Mouse (Mus musculus) CH12.LX (cell line): ENCODE data around the gene Dnaja3. TPM values are rescaled to one million over a fixed set of nuclear protein-coding genes. Genes with fewer than 3 reads are reported as not detected.

Experiments used
- DNase-seq: peaks from one replicate; pipeline ENCODE4 v3.0.0-alpha.2; 2013; ENCODE audit errors: extremely low read depth
- H3K27ac ChIP-seq: 2 replicates; pipeline ENCODE4 v1.5.1; 2012; ENCODE audit warnings: low read depth, mild to moderate bottlenecking, control low read depth, moderate library complexity; ENCODE audit not compliant: insufficient read depth
- H3K27me3 ChIP-seq: replicated peaks from 2 replicates; pipeline ENCODE3; 2012; ENCODE audit warnings: inconsistent platforms
- H3K36me3 ChIP-seq, 2 experiments: replicated peaks in 1 of 2; 2 replicates each; pipeline versions ENCODE3 to v1.6.1; 2012; ENCODE audit warnings: inconsistent platforms in 1 of 2, low read length in 1 of 2, mild to moderate bottlenecking in 1 of 2, mixed read lengths in 1 of 2, moderate library complexity in 1 of 2; ENCODE audit not compliant: control insufficient read depth in 1 of 2, insufficient read depth in 1 of 2
- H3K4me1 ChIP-seq, 2 experiments: 2 replicates each; pipeline ENCODE4 v1.6.1; 2012; ENCODE audit warnings: inconsistent platforms in 1 of 2, moderate library complexity in 1 of 2; ENCODE audit not compliant: insufficient read depth in 2 of 2, control insufficient read depth in 1 of 2
- H3K4me2 ChIP-seq: 2 replicates; pipeline ENCODE4 v1.6.1; 2012; ENCODE audit warnings: low read depth, mild to moderate bottlenecking, control low read depth; ENCODE audit not compliant: poor library complexity, insufficient read depth, severe bottlenecking
- H3K4me3 ChIP-seq, 3 experiments: fragments of 150-350 bp in 1 of 3; sonication (generic) in 1 of 3; replicated peaks in 1 of 3; 2 replicates each; pipeline versions ENCODE3 to v1.5.1; 2011 to 2012; ENCODE audit warnings: low read depth in 2 of 3, low read length in 2 of 3, mild to moderate bottlenecking in 2 of 3, moderate library complexity in 2 of 3, control low read depth in 1 of 3, improper control_type of control experiment in 1 of 3, inconsistent platforms in 1 of 3, mixed read lengths in 1 of 3; ENCODE audit not compliant: poor library complexity in 1 of 3
- H3K79me2 ChIP-seq: replicated peaks from 2 replicates; pipeline ENCODE4 v1.6.1; 2012; ENCODE audit warnings: mild to moderate bottlenecking, moderate library complexity; ENCODE audit not compliant: control insufficient read depth, poor library complexity, insufficient read depth, severe bottlenecking; ENCODE audit errors: extremely low read depth
- H3K9ac ChIP-seq: 2 replicates; pipeline ENCODE4 v1.6.1; 2012; ENCODE audit warnings: low read depth, mild to moderate bottlenecking, control low read depth, moderate library complexity; ENCODE audit not compliant: insufficient read depth
- H3K9me3 ChIP-seq: replicated peaks from 2 replicates; pipeline ENCODE3; 2012; ENCODE audit warnings: low read length, inconsistent platforms, mixed read lengths
- CTCF ChIP-seq, 2 experiments: IDR thresholded peaks in 1 of 2; conservative IDR thresholded peaks in 1 of 2; 2 replicates each; pipeline ENCODE4 v1.5.1; 2011 to 2012; ENCODE audit warnings: low read depth in 2 of 2, low read length in 2 of 2, improper control_type of control experiment in 1 of 2, inconsistent platforms in 1 of 2, mild to moderate bottlenecking in 1 of 2, moderate library complexity in 1 of 2
- JUND ChIP-seq: conservative IDR thresholded peaks from 2 replicates; pipeline ENCODE4 v1.6.1; 2011; ENCODE audit warnings: low read depth, low read length, improper control_type of control experiment
- KAT2A ChIP-seq: IDR thresholded peaks from 2 replicates; pipeline ENCODE4 v1.6.1; 2012; ENCODE audit warnings: low read length, improper control_type of control experiment, inconsistent platforms; ENCODE audit not compliant: insufficient replicate concordance
- MXI1 ChIP-seq: IDR thresholded peaks from 2 replicates; pipeline ENCODE4 v1.6.1; 2011; ENCODE audit warnings: mild to moderate bottlenecking, low read depth, low read length, improper control_type of control experiment
- MYC ChIP-seq: IDR thresholded peaks from 2 replicates; pipeline ENCODE4 v1.6.1; 2011; ENCODE audit warnings: low read depth, mild to moderate bottlenecking, improper control_type of control experiment, low read length
- TBP ChIP-seq: conservative IDR thresholded peaks from 2 replicates; pipeline ENCODE4 v1.6.1; 2011; ENCODE audit warnings: low read depth, low read length, improper control_type of control experiment
- TCF12 ChIP-seq: IDR thresholded peaks from 2 replicates; pipeline ENCODE4 v1.6.1; 2014; ENCODE audit warnings: low read depth, mild to moderate bottlenecking, inconsistent platforms, low read length, improper control_type of control experiment
- ZC3H11A ChIP-seq: IDR thresholded peaks from 2 replicates; pipeline ENCODE4 v1.6.1; 2012; ENCODE audit warnings: low read depth, mild to moderate bottlenecking, inconsistent platforms, low read length, improper control_type of control experiment
- ZKSCAN1 ChIP-seq: IDR thresholded peaks from 2 replicates; pipeline ENCODE4 v1.6.1; 2012; ENCODE audit warnings: low read depth, inconsistent platforms, low read length, improper control_type of control experiment, borderline replicate concordance
- ZMIZ1 ChIP-seq: IDR thresholded peaks from 2 replicates; pipeline ENCODE4 v1.6.1; 2012; ENCODE audit warnings: low read depth, mild to moderate bottlenecking, inconsistent platforms, low read length, improper control_type of control experiment
- ZNF384 ChIP-seq: IDR thresholded peaks from 2 replicates; pipeline ENCODE4 v1.6.1; 2012; ENCODE audit warnings: low read depth, low read length, improper control_type of control experiment, inconsistent platforms
- dilution Hi-C: fragments of 300-500 bp; cut with MboI; formaldehyde crosslinking; loops from 2 replicates; pipeline ENCODE4 v1.14.3; 2020; ENCODE audit warnings: low sequenced_read_pairs; ENCODE audit not compliant: extremely low pct_unique_long_range_greater_than_20kb, extremely low pct_ligation_motif_present
- in situ Hi-C: fragments of 300-500 bp; cut with MboI; formaldehyde crosslinking; loops from 3 replicates; pipeline ENCODE4 v1.14.3; 2019; ENCODE audit warnings: low sequenced_read_pairs, low pct_ligation_motif_present, low pct_unique_long_range_greater_than_20kb, mixed read lengths
- polyA plus RNA-seq: library from polyadenylated mRNA; unstranded; fragments of >175 nt; gene quantifications from 2 replicates; pipeline ENCODE4 v1.2.1, GENCODE M21; 2012; ENCODE audit warnings: low read depth; ENCODE audit not compliant: insufficient read length
- total RNA-seq, 2 experiments: library from RNA; depleted of rRNA; stranded (reverse); fragments of 300-350 nt in 1 of 2; fragments of >200 nt in 1 of 2; gene quantifications; 2 replicates each; pipeline ENCODE4 v1.2.3; 2012 to 2014

Gene Dnaja3
- total and polyA plus RNA-seq, 3 experiments: 56.6 to 85.3 (median 80.4) TPM

DNA sequence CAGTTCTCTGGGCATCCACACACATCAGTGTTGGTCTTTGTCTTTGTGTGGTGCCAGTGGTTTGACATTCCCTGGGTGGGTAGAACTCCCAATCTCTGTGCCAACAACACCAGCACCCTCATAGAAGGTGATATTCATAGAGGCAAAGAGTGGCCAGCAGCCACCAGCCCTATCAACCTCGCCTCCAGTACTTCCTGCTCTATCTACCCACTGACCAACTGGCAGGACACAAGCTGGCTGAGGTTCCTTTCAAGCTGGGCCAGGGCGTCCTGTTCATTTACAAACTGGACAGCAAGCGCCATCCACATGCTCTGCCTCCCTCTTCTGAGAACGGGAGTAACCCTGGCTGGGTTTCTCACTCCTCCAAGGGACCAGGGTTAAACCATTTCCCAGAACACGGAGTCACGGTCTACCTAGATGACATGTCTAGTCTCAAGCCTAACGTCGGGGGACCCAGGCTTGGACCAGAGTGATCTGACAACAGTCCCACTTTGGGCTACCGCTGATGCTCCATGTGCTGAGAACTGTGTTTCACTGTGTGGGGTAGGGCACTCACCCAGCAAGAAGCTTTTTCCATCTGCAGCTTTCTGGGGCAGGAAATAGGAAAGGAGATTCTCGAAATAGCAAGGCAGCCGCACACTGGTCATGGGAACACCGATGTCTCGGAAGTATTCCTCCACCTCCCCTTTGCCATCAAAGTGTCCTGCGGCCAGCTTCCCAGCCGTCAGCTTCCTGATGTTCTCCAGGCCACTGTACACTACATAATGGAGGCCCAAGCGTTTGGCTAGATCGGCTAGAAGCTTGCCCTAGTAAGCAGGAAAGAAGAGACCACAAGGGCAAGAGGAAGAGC, 74.3 kb downstream of the Dnaja3 start:
- in situ Hi-C loops: no loop called here
- DNase-seq: no peak
- TF ChIP-seq TCF12 (no peak), MYC (no peak), ZC3H11A (no peak), ZKSCAN1 (no peak), JUND (no peak), CTCF (conservative IDR thresholded peaks at IDR 0.05 in 1 of 2, IDR thresholded peaks at IDR 0.05 in 1 of 2; ENCODE audit: low read depth in 2 of 2, low read length in 2 of 2) (no peak)
- TF ChIP-seq, all 38 proteins: peak for 0
- dilution Hi-C loops: no loop called here
- Histone ChIP-seq H3K9me3 (peaks cover 5% of the 10 kb centered on the region), H3K4me1 (peaks cover 0 to 3% of the 10 kb centered on the region in 2 experiments; a peak in 1 of 4 replicates), H3K4me3 (no peak overlapping the region), H3K36me3 (peaks cover 18 to 36% of the 10 kb centered on the region in 2 experiments), H3K9ac (no peak overlapping the region), H3K27me3 (no peaks in the 10 kb centered on the region), H3K79me2 (no peaks in the 10 kb centered on the region), H3K27ac (no peak overlapping the region), H3K4me2 (no peak overlapping the region)

DNA sequence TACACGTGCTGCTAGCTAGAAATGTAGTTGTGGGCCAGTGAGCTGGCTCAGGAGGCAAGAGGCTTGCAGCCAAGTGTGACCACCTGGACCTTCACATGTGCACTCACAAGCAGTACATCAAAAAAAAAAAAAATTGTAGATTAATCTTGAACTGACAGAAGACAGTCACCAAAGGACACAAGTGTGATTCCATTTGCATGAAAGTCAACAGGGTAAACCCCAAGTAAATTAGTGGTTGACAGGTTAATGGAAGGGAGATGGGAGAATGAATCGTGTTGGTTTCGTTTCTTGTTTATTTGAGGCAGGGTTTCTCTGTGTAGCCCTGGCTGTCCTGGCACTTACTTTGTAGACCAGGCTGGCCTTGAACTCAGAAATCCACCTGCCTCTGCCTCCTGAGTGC, 78.1 kb downstream of the Dnaja3 start:
- no peaks in the 10 kb centered on the region for H3K27me3 ChIP-seq
- dilution Hi-C loops: no loop called here
- H3K79me2 ChIP-seq: no peaks in the 10 kb centered on the region
- no peak overlapping the region for H3K9ac ChIP-seq
- peaks cover 7% of the 10 kb centered on the region for H3K9me3 ChIP-seq
- in situ Hi-C loops: no loop called here
- no peak overlapping the region for H3K4me3 ChIP-seq
- H3K27ac ChIP-seq: no peak overlapping the region
- peaks cover 7 to 8% of the 10 kb centered on the region in 2 experiments for H3K36me3 ChIP-seq
- no peak overlapping the region for H3K4me2 ChIP-seq
- H3K4me1 ChIP-seq: peaks cover 2 to 16% of the 10 kb centered on the region in 2 experiments
- peak; percentile 47; the same call in 1 of the 2 replicates for TF ChIP-seq ZNF384
- no peak for TF ChIP-seq KAT2A
- no peak for TF ChIP-seq ZMIZ1
- TF ChIP-seq MXI1: 0 out of 2 replicates have a peak, but pooled peaks have one; percentile 42
- TF ChIP-seq TBP: no peak
- DNase-seq: no peak
